Mouse (Mus musculus): ENCODE measurements around the gene Pax5. TPM values are rescaled to one million over a fixed set of nuclear protein-coding genes. Genes with fewer than 3 reads are reported as not detected.
"Not testable (repeated sequence)": the region's sequence is repeated elsewhere in the genome, so short reads cannot be mapped to it uniquely, and the experiment has no call there.

Pax5 gene
- polyA plus RNA-seq (2016; fragmentation: Nextera tagmentation; extraction: Ambion mirVana): not detected in 2 replicates

DNA sequence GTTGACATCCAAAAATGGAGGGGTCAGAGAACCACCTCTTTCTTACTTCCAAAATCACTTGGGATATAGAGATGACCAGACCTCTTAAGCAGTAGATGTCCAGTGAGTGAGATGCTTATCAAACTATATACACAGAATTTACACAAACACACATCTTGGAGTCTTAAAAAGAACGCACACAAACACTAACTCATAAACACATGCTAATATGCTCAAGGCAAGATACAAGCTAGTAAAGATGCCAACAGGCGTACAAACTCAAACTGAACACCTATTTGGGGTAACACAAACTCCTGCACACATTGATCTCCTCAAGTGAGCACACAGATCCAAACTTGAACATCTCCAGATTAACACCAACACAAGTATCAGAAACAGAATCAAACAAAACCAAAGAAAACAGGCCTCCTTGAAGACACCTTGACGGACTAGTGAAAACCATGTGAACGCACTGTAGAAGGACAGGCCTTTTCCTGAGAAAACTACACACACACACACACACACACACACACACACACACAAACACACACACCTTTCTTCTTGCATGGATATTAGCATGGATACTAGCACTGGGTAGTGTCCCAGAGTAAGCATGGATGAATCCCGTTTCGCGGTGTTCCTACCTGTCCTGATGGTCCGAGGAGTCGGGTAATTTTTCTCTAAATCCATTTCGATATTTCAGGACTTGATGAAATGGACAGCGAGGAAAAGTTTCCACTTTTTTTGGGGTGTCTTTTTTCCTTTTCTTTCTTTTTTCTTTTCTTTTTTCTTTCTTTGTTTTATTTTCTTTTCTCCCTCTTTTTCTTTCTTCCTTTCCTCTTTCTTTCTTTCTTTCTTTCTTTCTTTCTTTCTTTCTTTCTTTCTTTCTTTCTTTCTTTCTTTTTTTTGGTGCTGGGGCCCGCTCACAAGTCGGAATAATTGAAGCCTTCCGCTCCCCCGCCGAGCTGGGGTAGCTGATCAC, at the start of gene Pax5:
TSS of gene Pax5 (minus strand) at position 748 of the 961 bp plus-strand sequence.
- peak within 1 kb of the TSS; percentile 30 for H3K4me2 ChIP-seq
- H3K9ac ChIP-seq (replicated peaks): no peak within 1 kb of the TSS
- WGBS: 28% methylated on average over 16 of the region's 16 CpGs
- peaks cover 20% of the 10 kb centered on the region for H3K4me1 ChIP-seq (replicated peaks)
- peak within 1 kb of the TSS; percentile 21 for H3K4me3 ChIP-seq (replicated peaks)
- no peaks in the 10 kb centered on the region for H3K36me3 ChIP-seq
- no peaks in the 10 kb centered on the region for H3K9me3 ChIP-seq
- peaks cover 98% of the 10 kb centered on the region for H3K27me3 ChIP-seq
- H3K27ac ChIP-seq: no peak within 1 kb of the TSS
- ATAC-seq (ENCODE audit: insufficient number of reproducible peaks, insufficient read depth, low FRiP score, low TSS enrichment, low read depth): no peak

DNA sequence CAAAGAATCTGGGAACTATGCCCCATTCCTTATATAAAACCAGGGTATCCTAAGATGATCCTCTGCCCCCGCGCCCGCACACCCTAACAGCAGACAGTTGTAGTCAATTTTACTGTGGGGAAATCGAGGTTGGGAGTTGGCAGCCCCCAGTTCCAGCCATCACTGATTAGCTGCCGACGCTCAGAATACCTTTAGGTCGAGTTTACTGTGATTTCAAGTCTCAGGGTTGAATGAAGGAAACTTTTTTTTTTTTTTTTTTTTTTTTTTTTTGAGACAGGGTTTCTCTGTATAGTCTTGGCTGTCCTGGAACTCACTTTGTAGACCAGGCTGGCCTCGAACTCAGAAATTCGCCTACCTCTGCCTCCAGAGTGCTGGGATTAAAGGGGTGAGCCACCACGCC, 46.8 kb upstream of the Pax5 start:
- H3K4me3 ChIP-seq (replicated peaks): peak overlapping the region; percentile 96
- peak overlapping the region; percentile 85 for H3K4me2 ChIP-seq
- H3K27me3 ChIP-seq; H3K4me1 ChIP-seq (replicated peaks); H3K9me3 ChIP-seq; H3K36me3 ChIP-seq; ATAC-seq (ENCODE audit: insufficient number of reproducible peaks, insufficient read depth, low FRiP score, low TSS enrichment, low read depth): not testable (repeated sequence)
- H3K9ac ChIP-seq (replicated peaks): peak overlapping the region; percentile 84
- 6% methylated on average over 10 of the region's 10 CpGs for WGBS
- H3K27ac ChIP-seq: peak overlapping the region; percentile 85; the same call in 1 of the 2 replicates

GRCm38 (mm10) chr4:44756134-44756951, 46.1 kb upstream of the Pax5 start:
- ATAC-seq (ENCODE audit: insufficient number of reproducible peaks, insufficient read depth, low FRiP score, low TSS enrichment, low read depth): peak; percentile 96
- no peaks in the 10 kb centered on the region for H3K36me3 ChIP-seq
- under 1% methylated on average over 60 of the region's 60 CpGs for WGBS

DNA sequence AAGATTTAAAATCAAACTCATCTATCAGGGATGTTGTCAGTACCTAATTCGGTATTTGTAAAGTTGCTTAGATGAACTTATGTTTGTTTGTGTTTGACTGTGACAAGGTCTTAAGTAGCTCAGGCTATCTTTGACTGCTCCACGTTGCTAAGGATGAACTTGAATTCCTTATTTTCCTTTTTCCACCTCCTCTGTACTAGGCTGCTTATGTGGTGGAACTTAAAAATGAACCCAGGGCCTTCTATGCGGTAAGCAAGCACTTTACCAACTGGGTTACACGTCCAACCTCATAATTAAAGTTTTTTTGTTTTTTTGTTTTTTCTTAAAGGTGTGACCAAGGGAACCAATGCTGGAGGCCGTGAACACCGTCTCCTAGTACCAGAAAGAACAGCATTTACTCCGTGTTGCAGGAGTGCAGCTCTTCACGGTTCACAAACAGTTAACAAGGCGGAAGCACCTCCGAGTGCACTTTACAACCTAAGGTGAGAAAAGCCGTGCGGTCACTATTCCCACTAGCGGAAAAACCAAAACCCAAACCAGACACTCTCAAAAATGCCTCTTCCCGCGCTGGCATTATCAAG, 45.4 kb upstream of the Pax5 start, which contains the start of gene Zcchc7:
TSS of gene Zcchc7 (plus strand) at position 325 of the 581 bp plus-strand sequence.
- peak; percentile 46 for ATAC-seq (ENCODE audit: insufficient number of reproducible peaks, insufficient read depth, low FRiP score, low TSS enrichment, low read depth)
- Histone ChIP-seq H3K9me3 (no peaks in the 10 kb centered on the region), H3K36me3 (no peaks in the 10 kb centered on the region), H3K4me2 (peak within 1 kb of the TSS; percentile 85), H3K9ac (replicated peaks) (peak within 1 kb of the TSS; percentile 84), H3K4me1 (replicated peaks) (peaks cover 5% of the 10 kb centered on the region), H3K27ac (peak within 1 kb of the TSS; percentile 85), H3K27me3 (0 out of 2 replicates have a peak, but pooled peaks cover 3% of the 10 kb centered on the region), H3K4me3 (replicated peaks) (peak within 1 kb of the TSS; percentile 96)
- WGBS: 5% methylated on average over 15 of the region's 15 CpGs

More at GRCm38 (mm10) chr4:44756134-44756951, 46.1 kb upstream of the Pax5 start:
- peak overlapping the region; percentile 85 for H3K27ac ChIP-seq
- H3K4me2 ChIP-seq: peak overlapping the region; percentile 85
- no peaks in the 10 kb centered on the region for H3K9me3 ChIP-seq
- peak overlapping the region; percentile 96 for H3K4me3 ChIP-seq (replicated peaks)
- H3K27me3 ChIP-seq: 0 out of 2 replicates have a peak, but pooled peaks cover 3% of the 10 kb centered on the region
- H3K4me1 ChIP-seq (replicated peaks): peaks cover 5% of the 10 kb centered on the region
- H3K9ac ChIP-seq (replicated peaks): peak overlapping the region; percentile 84

DNA sequence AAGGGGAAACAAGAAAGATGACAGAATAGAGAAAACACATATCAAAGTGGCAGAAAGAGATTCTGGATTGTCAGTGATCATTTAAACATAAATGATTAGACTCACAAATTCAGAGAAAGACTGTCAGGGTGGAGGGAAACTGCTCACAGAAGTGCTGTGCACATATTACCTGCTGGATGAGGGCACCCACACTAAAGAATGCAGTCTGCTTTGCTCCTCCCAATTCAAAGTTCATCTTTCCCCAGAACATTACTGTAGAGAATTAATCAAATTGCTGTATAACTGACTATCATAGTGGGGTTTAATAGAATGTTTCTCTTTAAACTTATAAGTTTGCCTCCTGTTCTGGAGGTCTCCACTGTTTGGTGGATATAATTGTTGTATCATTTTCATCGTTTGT, 30.2 kb upstream of the Pax5 start:
- WGBS: 74% methylated on average over 1 of the region's 1 CpGs
- Histone ChIP-seq H3K36me3 (no peaks in the 10 kb centered on the region), H3K4me2 (no peak overlapping the region), H3K4me1 (replicated peaks) (no peaks in the 10 kb centered on the region), H3K9me3 (peaks cover 6% of the 10 kb centered on the region; the same call in 1 of the 2 replicates), H3K27ac (no peak overlapping the region), H3K27me3 (peaks cover 7% of the 10 kb centered on the region), H3K4me3 (replicated peaks) (no peak overlapping the region), H3K9ac (replicated peaks) (no peak overlapping the region)
- ATAC-seq (ENCODE audit: insufficient number of reproducible peaks, insufficient read depth, low FRiP score, low TSS enrichment, low read depth): no peak

DNA sequence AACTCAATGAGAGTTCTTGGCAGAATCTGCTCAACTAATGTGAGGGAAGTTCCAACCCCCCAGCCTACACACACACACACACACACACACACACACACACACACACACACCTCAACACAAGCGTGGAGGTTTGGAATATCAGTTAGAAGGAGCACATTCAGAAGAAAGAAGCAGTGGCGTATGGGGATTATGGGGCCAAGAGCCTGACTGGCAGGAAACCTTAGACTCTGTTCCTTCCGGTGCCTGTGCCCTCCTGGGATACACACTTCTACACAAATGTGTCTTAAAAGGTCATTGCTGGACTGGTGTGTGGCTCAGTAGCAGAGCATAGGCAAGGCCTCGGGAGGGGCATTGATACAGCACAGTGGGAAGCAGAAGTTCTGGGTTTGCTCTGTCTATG, 10.9 kb upstream of the Pax5 start:
- WGBS: 82% methylated on average over 4 of the region's 4 CpGs
- no peak overlapping the region for H3K4me2 ChIP-seq
- H3K4me3 ChIP-seq (replicated peaks): no peak overlapping the region
- no peaks in the 10 kb centered on the region for H3K4me1 ChIP-seq (replicated peaks)
- no peaks in the 10 kb centered on the region for H3K9me3 ChIP-seq
- H3K27me3 ChIP-seq: peaks cover 53% of the 10 kb centered on the region
- H3K27ac ChIP-seq: no peak overlapping the region
- ATAC-seq (ENCODE audit: insufficient number of reproducible peaks, insufficient read depth, low FRiP score, low TSS enrichment, low read depth): no peak
- H3K36me3 ChIP-seq: no peaks in the 10 kb centered on the region
- no peak overlapping the region for H3K9ac ChIP-seq (replicated peaks)

- Histone ChIP-seq H3K9ac (replicated peaks) (no peak overlapping the region), H3K9me3 (no peaks in the 10 kb centered on the region), H3K27me3 (peaks cover 60% of the 10 kb centered on the region), H3K4me2 (no peak overlapping the region), H3K4me1 (replicated peaks) (no peaks in the 10 kb centered on the region), H3K4me3 (replicated peaks) (no peak overlapping the region), H3K27ac (no peak overlapping the region), H3K36me3 (no peaks in the 10 kb centered on the region)
- 89% methylated on average over 8 of the region's 8 CpGs for WGBS
- no peak for ATAC-seq (ENCODE audit: insufficient number of reproducible peaks, insufficient read depth, low FRiP score, low TSS enrichment, low read depth)
Measured at GRCm38 (mm10) chr4:44720046-44720445, 9.8 kb upstream of the Pax5 start.

GRCm38 (mm10) chr4:44717676-44718075, 7.4 kb upstream of the Pax5 start:
- Histone ChIP-seq H3K4me3 (replicated peaks) (no peak overlapping the region), H3K4me1 (replicated peaks) (peaks cover 17% of the 10 kb centered on the region), H3K9ac (replicated peaks) (no peak overlapping the region), H3K4me2 (no peak overlapping the region), H3K27ac (no peak overlapping the region), H3K9me3 (no peaks in the 10 kb centered on the region), H3K27me3 (peaks cover 80% of the 10 kb centered on the region), H3K36me3 (no peaks in the 10 kb centered on the region)
- no peak for ATAC-seq (ENCODE audit: insufficient number of reproducible peaks, insufficient read depth, low FRiP score, low TSS enrichment, low read depth)
- 73% methylated on average over 3 of the region's 3 CpGs for WGBS

DNA sequence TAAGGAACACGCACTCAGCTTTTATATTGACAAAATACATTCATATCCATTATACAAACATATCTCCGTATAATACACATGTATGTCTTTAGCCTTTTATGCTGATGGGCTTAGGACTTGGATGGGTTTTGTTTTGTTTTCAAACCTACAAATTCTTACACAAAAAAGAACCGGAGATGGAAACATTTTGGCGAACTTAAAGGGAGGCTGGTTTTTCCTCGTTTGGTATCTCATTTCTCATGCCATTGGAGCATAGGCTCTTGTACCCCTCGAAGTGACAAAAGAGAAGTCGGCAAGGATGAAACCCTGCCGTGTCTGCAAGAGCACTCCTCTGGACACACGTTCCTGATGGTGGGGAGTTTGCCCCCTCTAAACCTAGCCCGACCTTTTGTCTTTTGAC, 6.1 kb upstream of the Pax5 start:
- H3K27me3 ChIP-seq: peaks cover 90% of the 10 kb centered on the region

GRCm38 (mm10) chr4:44715621-44716160, 5.4 kb upstream of the Pax5 start:
- H3K9ac ChIP-seq (replicated peaks): no peak overlapping the region
- H3K4me1 ChIP-seq (replicated peaks): peaks cover 18% of the 10 kb centered on the region
- H3K27ac ChIP-seq: no peak overlapping the region
- 7% methylated on average over 3 of the region's 3 CpGs for WGBS
- H3K27me3 ChIP-seq: peaks cover 91% of the 10 kb centered on the region
- no peak for ATAC-seq (ENCODE audit: insufficient number of reproducible peaks, insufficient read depth, low FRiP score, low TSS enrichment, low read depth)
- H3K4me2 ChIP-seq: no peak overlapping the region
- no peak overlapping the region for H3K4me3 ChIP-seq (replicated peaks)
- no peaks in the 10 kb centered on the region for H3K9me3 ChIP-seq
- no peaks in the 10 kb centered on the region for H3K36me3 ChIP-seq

More for the DNA sequence above, 6.1 kb upstream of the Pax5 start:
- Histone ChIP-seq H3K9me3 (no peaks in the 10 kb centered on the region), H3K9ac (replicated peaks) (no peak overlapping the region), H3K4me2 (no peak overlapping the region), H3K4me3 (replicated peaks) (no peak overlapping the region), H3K4me1 (replicated peaks) (peaks cover 17% of the 10 kb centered on the region), H3K36me3 (no peaks in the 10 kb centered on the region), H3K27ac (no peak overlapping the region)
- WGBS: 3% methylated on average over 10 of the region's 10 CpGs
- ATAC-seq (ENCODE audit: insufficient number of reproducible peaks, insufficient read depth, low FRiP score, low TSS enrichment, low read depth): no peak

All from limb, embryonic 12.5 days (tissue).